Mouse (Mus musculus): ENCODE measurements at regions not wholly inside any gene's neighbourhood (a gene's known extent, or its start where the extent isn't known, plus 50 kb on each side); places are given as distances from the start of the nearest gene placed in this dataset.

DNA sequence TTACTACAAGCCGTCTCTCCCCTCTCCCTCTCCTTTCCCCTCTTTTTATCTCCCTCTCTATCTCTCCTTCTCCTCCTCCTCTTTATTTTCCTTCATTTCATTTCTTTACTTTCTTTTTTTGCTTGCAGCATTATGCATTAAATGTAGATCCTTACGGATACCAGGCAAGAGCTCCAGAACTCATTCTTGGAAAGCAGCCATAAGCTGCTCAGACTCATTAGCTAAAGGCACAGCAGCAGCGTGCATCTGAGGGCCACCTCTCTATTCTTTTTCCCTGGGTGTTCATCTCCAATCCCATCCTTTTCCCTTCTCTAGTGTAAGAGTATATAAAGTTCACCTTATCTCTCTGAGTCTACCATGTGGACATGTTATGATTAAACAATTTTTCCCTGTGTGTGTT lies 149.4 kb upstream of the Ccdc122 start:
- TF ChIP-seq CTCF (IDR thresholded peaks at IDR 0.05; ENCODE audit: control insufficient read depth, insufficient read depth, insufficient read length): no peak
- TF ChIP-seq MYOD1 (IDR thresholded peaks at IDR 0.05; ENCODE audit: control insufficient read depth, insufficient read length, low read depth): no peak
- TF ChIP-seq USF1 (IDR thresholded peaks at IDR 0.05; ENCODE audit: low read depth): no peak
- no peak for TF ChIP-seq MAX (IDR thresholded peaks at IDR 0.05)
- TF ChIP-seq MYOG (IDR thresholded peaks at IDR 0.05; ENCODE audit: control insufficient read depth, extremely low read depth, insufficient read length): no peak
- TF ChIP-seq CEBPB (IDR thresholded peaks at IDR 0.05; ENCODE audit: low read depth): no peak
- no peak for TF ChIP-seq FOSL1 (IDR thresholded peaks at IDR 0.05; ENCODE audit: insufficient read depth, low read length, poor library complexity, severe bottlenecking)

Data from C2C12 (cell line).